Mouse (Mus musculus): Measurements from ENCODE around the gene Pxmp4. TPM values are rescaled to one million over a fixed set of nuclear protein-coding genes. Genes with fewer than 3 reads are reported as not detected.

Gene Pxmp4
- polyA plus RNA-seq, 1 experiment from 2014 or later: 25.9 TPM

GRCm38 (mm10) chr2:154550937-154551336 is 52.6 kb downstream of the Pxmp4 start:
- ATAC-seq (replicated peaks; ENCODE audit: low FRiP score, low TSS enrichment, low read depth) (no peak), DNase-seq (ENCODE audit: low spot score) (no peak)
- Histone ChIP-seq H3K4me1 (replicated peaks; ENCODE audit: control insufficient read depth, insufficient read depth, low read length) (peaks cover 13% of the 10 kb centered on the region), H3K4me2 (ENCODE audit: low read length) (no peak overlapping the region), H3K9ac (ENCODE audit: low read length) (no peak overlapping the region), H3K27me3 (replicated peaks; ENCODE audit: control insufficient read depth, insufficient read depth, low read length) (peaks cover 36% of the 10 kb centered on the region), H3K27ac (ENCODE audit: low read depth) (no peak overlapping the region), H3K4me3 (ENCODE audit: low read depth, low read length) (no peak overlapping the region), H3K36me3 (ENCODE audit: control insufficient read depth, insufficient read depth, low read length) (no peaks in the 10 kb centered on the region), H3K9me3 (ENCODE audit: control insufficient read depth, low read length) (no peaks in the 10 kb centered on the region)
- 67% methylated on average over 2 of the region's 2 CpGs for WGBS

- Histone ChIP-seq H3K36me3 (ENCODE audit: control insufficient read depth, insufficient read depth, low read length) (no peaks in the 10 kb centered on the region), H3K4me1 (replicated peaks; ENCODE audit: control insufficient read depth, insufficient read depth, low read length) (peaks cover 13% of the 10 kb centered on the region), H3K4me2 (ENCODE audit: low read length) (peak overlapping the region; percentile 89), H3K27ac (ENCODE audit: low read depth) (no peak overlapping the region), H3K27me3 (replicated peaks; ENCODE audit: control insufficient read depth, insufficient read depth, low read length) (peaks cover 36% of the 10 kb centered on the region), H3K9me3 (ENCODE audit: control insufficient read depth, low read length) (no peaks in the 10 kb centered on the region), H3K9ac (ENCODE audit: low read length) (no peak overlapping the region), H3K4me3 (ENCODE audit: low read depth, low read length) (0 out of 2 replicates have a peak overlapping the region, but pooled peaks have one; percentile 40)
- ATAC-seq (replicated peaks; ENCODE audit: low FRiP score, low TSS enrichment, low read depth) (no peak), DNase-seq (ENCODE audit: low spot score) (no peak)
- 18% methylated on average over 20 of the region's 20 CpGs for WGBS
Measured at GRCm38 (mm10) chr2:154549886-154550189, 53.7 kb downstream of the Pxmp4 start.

- H3K27ac ChIP-seq (ENCODE audit: low read depth): no peak overlapping the region
- H3K4me2 ChIP-seq (ENCODE audit: low read length): peak overlapping the region; percentile 89
- H3K9me3 ChIP-seq (ENCODE audit: control insufficient read depth, low read length): no peaks in the 10 kb centered on the region
- H3K4me3 ChIP-seq (ENCODE audit: low read depth, low read length): peak overlapping the region; percentile 40
- peaks cover 36% of the 10 kb centered on the region for H3K27me3 ChIP-seq (replicated peaks; ENCODE audit: control insufficient read depth, insufficient read depth, low read length)
- H3K4me1 ChIP-seq (replicated peaks; ENCODE audit: control insufficient read depth, insufficient read depth, low read length): peaks cover 13% of the 10 kb centered on the region
- peak; percentile 86 for DNase-seq (ENCODE audit: low spot score)
- H3K36me3 ChIP-seq (ENCODE audit: control insufficient read depth, insufficient read depth, low read length): no peaks in the 10 kb centered on the region
- peak overlapping the region; percentile 41 for H3K9ac ChIP-seq (ENCODE audit: low read length)
- WGBS: 4% methylated on average over 48 of the region's 48 CpGs
- ATAC-seq (replicated peaks; ENCODE audit: low FRiP score, low TSS enrichment, low read depth): peak; percentile 71
Measured at GRCm38 (mm10) chr2:154549127-154549885, 54.2 kb downstream of the Pxmp4 start.

GRCm38 (mm10) chr2:154548688-154549087 is 54.8 kb downstream of the Pxmp4 start:
- no peak for ATAC-seq (replicated peaks; ENCODE audit: low FRiP score, low TSS enrichment, low read depth)
- Histone ChIP-seq H3K9me3 (ENCODE audit: control insufficient read depth, low read length) (no peaks in the 10 kb centered on the region), H3K4me3 (ENCODE audit: low read depth, low read length) (no peak overlapping the region), H3K4me2 (ENCODE audit: low read length) (no peak overlapping the region), H3K9ac (ENCODE audit: low read length) (no peak overlapping the region), H3K27ac (ENCODE audit: low read depth) (no peak overlapping the region), H3K27me3 (replicated peaks; ENCODE audit: control insufficient read depth, insufficient read depth, low read length) (peaks cover 36% of the 10 kb centered on the region), H3K4me1 (replicated peaks; ENCODE audit: control insufficient read depth, insufficient read depth, low read length) (peaks cover 13% of the 10 kb centered on the region), H3K36me3 (ENCODE audit: control insufficient read depth, insufficient read depth, low read length) (no peaks in the 10 kb centered on the region)
- no peak for DNase-seq (ENCODE audit: low spot score)
- 55% methylated on average over 3 of the region's 3 CpGs for WGBS

GRCm38 (mm10) chr2:154546711-154547110 is 56.8 kb downstream of the Pxmp4 start, which contains the start of gene 1700003F12Rik:
1700003F12Rik (plus strand) TSS chr2:154547085.
- Histone ChIP-seq H3K9me3 (ENCODE audit: control insufficient read depth, low read length) (no peaks in the 10 kb centered on the region), H3K9ac (ENCODE audit: low read length) (no peak within 1 kb of the TSS), H3K4me3 (ENCODE audit: low read depth, low read length) (no peak within 1 kb of the TSS), H3K4me2 (ENCODE audit: low read length) (no peak within 1 kb of the TSS), H3K36me3 (ENCODE audit: control insufficient read depth, insufficient read depth, low read length) (no peaks in the 10 kb centered on the region), H3K27me3 (replicated peaks; ENCODE audit: control insufficient read depth, insufficient read depth, low read length) (peaks cover 27% of the 10 kb centered on the region), H3K4me1 (replicated peaks; ENCODE audit: control insufficient read depth, insufficient read depth, low read length) (peaks cover 7% of the 10 kb centered on the region), H3K27ac (ENCODE audit: low read depth) (no peak within 1 kb of the TSS)
- WGBS: 92% methylated on average over 10 of the region's 10 CpGs
- ATAC-seq (replicated peaks; ENCODE audit: low FRiP score, low TSS enrichment, low read depth) (no peak), DNase-seq (ENCODE audit: low spot score) (no peak)

GRCm38 (mm10) chr2:154543567-154544347 is 59.8 kb downstream of the Pxmp4 start:
- H3K27ac ChIP-seq (ENCODE audit: low read depth): no peak overlapping the region
- H3K9ac ChIP-seq (ENCODE audit: low read length): no peak overlapping the region
- peaks cover 3% of the 10 kb centered on the region; the same call in 1 of the 2 replicates for H3K4me1 ChIP-seq (replicated peaks; ENCODE audit: control insufficient read depth, insufficient read depth, low read length)
- ATAC-seq (replicated peaks; ENCODE audit: low FRiP score, low TSS enrichment, low read depth): no peak
- no peak for DNase-seq (ENCODE audit: low spot score)
- no peaks in the 10 kb centered on the region for H3K9me3 ChIP-seq (ENCODE audit: control insufficient read depth, low read length)
- H3K4me3 ChIP-seq (ENCODE audit: low read depth, low read length): no peak overlapping the region
- WGBS: 83% methylated on average over 9 of the region's 9 CpGs
- peaks cover under 1% of the 10 kb centered on the region; the same call in 1 of the 2 replicates for H3K27me3 ChIP-seq (replicated peaks; ENCODE audit: control insufficient read depth, insufficient read depth, low read length)
- no peak overlapping the region for H3K4me2 ChIP-seq (ENCODE audit: low read length)
- H3K36me3 ChIP-seq (ENCODE audit: control insufficient read depth, insufficient read depth, low read length): no peaks in the 10 kb centered on the region

GRCm38 (mm10) chr2:154541630-154542029 is 61.9 kb downstream of the Pxmp4 start:
- Histone ChIP-seq H3K4me2 (ENCODE audit: low read length) (no peak overlapping the region), H3K9me3 (ENCODE audit: control insufficient read depth, low read length) (no peaks in the 10 kb centered on the region), H3K36me3 (ENCODE audit: control insufficient read depth, insufficient read depth, low read length) (0 out of 2 replicates have a peak, but pooled peaks cover 8% of the 10 kb centered on the region), H3K27ac (ENCODE audit: low read depth) (no peak overlapping the region), H3K9ac (ENCODE audit: low read length) (no peak overlapping the region), H3K4me1 (replicated peaks; ENCODE audit: control insufficient read depth, insufficient read depth, low read length) (peaks cover 9% of the 10 kb centered on the region; the same call in 1 of the 2 replicates), H3K4me3 (ENCODE audit: low read depth, low read length) (no peak overlapping the region), H3K27me3 (replicated peaks; ENCODE audit: control insufficient read depth, insufficient read depth, low read length) (no peaks in the 10 kb centered on the region)
- no peak for ATAC-seq (replicated peaks; ENCODE audit: low FRiP score, low TSS enrichment, low read depth)
- 90% methylated on average over 2 of the region's 2 CpGs for WGBS
- no peak for DNase-seq (ENCODE audit: low spot score)

- no peak overlapping the region for H3K4me3 ChIP-seq (ENCODE audit: low read depth, low read length)
- no peak for DNase-seq (ENCODE audit: low spot score)
Measured at GRCm38 (mm10) chr2:154539720-154540119, 63.8 kb downstream of the Pxmp4 start.

More at GRCm38 (mm10) chr2:154539720-154540119, 63.8 kb downstream of the Pxmp4 start:
- Histone ChIP-seq H3K9me3 (ENCODE audit: control insufficient read depth, low read length) (no peaks in the 10 kb centered on the region), H3K36me3 (ENCODE audit: control insufficient read depth, insufficient read depth, low read length) (peaks cover 26% of the 10 kb centered on the region), H3K9ac (ENCODE audit: low read length) (no peak overlapping the region), H3K4me1 (replicated peaks; ENCODE audit: control insufficient read depth, insufficient read depth, low read length) (peaks cover 9% of the 10 kb centered on the region; the same call in 1 of the 2 replicates), H3K27me3 (replicated peaks; ENCODE audit: control insufficient read depth, insufficient read depth, low read length) (no peaks in the 10 kb centered on the region), H3K27ac (ENCODE audit: low read depth) (no peak overlapping the region), H3K4me2 (ENCODE audit: low read length) (no peak overlapping the region)
- ATAC-seq (replicated peaks; ENCODE audit: low FRiP score, low TSS enrichment, low read depth): no peak
- 83% methylated on average over 3 of the region's 3 CpGs for WGBS
